Mouse (Mus musculus) kidney, postnatal 25 days (tissue): ENCODE measurements around the gene Olfr463.
A peak's percentile ranks its signal among the peaks of the same experiment; 100 is the strongest.

Source experiments
- DNase-seq, 2 experiments: peaks; one replicate each; pipeline ENCODE4 v3.0.0; 2021; ENCODE audit warnings: mixed read lengths in 2 of 2

Olfr463 gene

GRCm38 (mm10) chr11:87897287-87897686, at the start of gene Olfr463:
Gene Olfr463, minus strand, starts transcription at chr11:87897387.
- DNase-seq, result no peak

GRCm38 (mm10) chr11:87935467-87935866, 38.3 kb upstream of the Olfr463 start:
- no peak for DNase-seq

GRCm38 (mm10) chr11:87933731-87934130, 36.5 kb upstream of the Olfr463 start:
- no peak for DNase-seq

GRCm38 (mm10) chr11:87930348-87930747, 33.2 kb upstream of the Olfr463 start:
- DNase-seq, result no peak

- DNase-seq, result peak in 1 of 2 experiments; percentile 38
Observed at GRCm38 (mm10) chr11:87920966-87921365, 23.8 kb upstream of the Olfr463 start, which contains the start of gene Olfr464. Gene Olfr464, minus strand, starts transcription at chr11:87920967.

- no peak for DNase-seq
Observed at GRCm38 (mm10) chr11:87920301-87920700, 23.1 kb upstream of the Olfr463 start.

- DNase-seq, result no peak
Observed at GRCm38 (mm10) chr11:87916005-87916404, 18.8 kb upstream of the Olfr463 start.

- no peak for DNase-seq
Observed at GRCm38 (mm10) chr11:87904331-87904730, 7.1 kb upstream of the Olfr463 start.

GRCm38 (mm10) chr11:87892168-87892567, 5.0 kb downstream of the Olfr463 start, which contains the start of gene Olfr462:
Gene Olfr462, minus strand, starts transcription at chr11:87892268.
- DNase-seq, result no peak

- no peak for DNase-seq
Observed at GRCm38 (mm10) chr11:87884856-87885255, 12.3 kb downstream of the Olfr463 start.

- no peak for DNase-seq
Observed at GRCm38 (mm10) chr11:87883493-87883892, 13.7 kb downstream of the Olfr463 start.

GRCm38 (mm10) chr11:87881714-87882113, 15.5 kb downstream of the Olfr463 start:
- DNase-seq, result no peak

- DNase-seq, result no peak
Observed at GRCm38 (mm10) chr11:87879826-87880225, 17.4 kb downstream of the Olfr463 start.

GRCm38 (mm10) chr11:87875436-87875835, 21.8 kb downstream of the Olfr463 start, which contains the start of gene Epx:
Gene Epx, minus strand, starts transcription at chr11:87875536.
- DNase-seq, result no peak

- no peak for DNase-seq
Observed at GRCm38 (mm10) chr11:87871766-87872165, 25.4 kb downstream of the Olfr463 start.

GRCm38 (mm10) chr11:87870096-87870495, 27.1 kb downstream of the Olfr463 start:
- DNase-seq, result no peak

- peak in 1 of 2 experiments; percentile 45 for DNase-seq
Observed at GRCm38 (mm10) chr11:87866891-87867290, 30.3 kb downstream of the Olfr463 start.

GRCm38 (mm10) chr11:87862805-87863204, 34.4 kb downstream of the Olfr463 start:
- DNase-seq, result no peak

GRCm38 (mm10) chr11:87860426-87860825, 36.8 kb downstream of the Olfr463 start:
- no peak for DNase-seq

- DNase-seq, result no peak
Observed at GRCm38 (mm10) chr11:87859273-87859672, 37.9 kb downstream of the Olfr463 start.

- no peak for DNase-seq
Observed at GRCm38 (mm10) chr11:87854550-87854949, 42.6 kb downstream of the Olfr463 start.

GRCm38 (mm10) chr11:87853597-87853954, 43.6 kb downstream of the Olfr463 start:
- no peak for DNase-seq

GRCm38 (mm10) chr11:87852690-87853596, 44.2 kb downstream of the Olfr463 start, which contains the start of gene Mks1:
Gene Mks1, plus strand, starts transcription at chr11:87853215.
- peak; percentile 95 to 96 for DNase-seq

- no peak for DNase-seq
Observed at GRCm38 (mm10) chr11:87847884-87848283, 49.3 kb downstream of the Olfr463 start.
